Mouse (Mus musculus): ENCODE data around the gene Dctn2.

Gene Dctn2

DNA sequence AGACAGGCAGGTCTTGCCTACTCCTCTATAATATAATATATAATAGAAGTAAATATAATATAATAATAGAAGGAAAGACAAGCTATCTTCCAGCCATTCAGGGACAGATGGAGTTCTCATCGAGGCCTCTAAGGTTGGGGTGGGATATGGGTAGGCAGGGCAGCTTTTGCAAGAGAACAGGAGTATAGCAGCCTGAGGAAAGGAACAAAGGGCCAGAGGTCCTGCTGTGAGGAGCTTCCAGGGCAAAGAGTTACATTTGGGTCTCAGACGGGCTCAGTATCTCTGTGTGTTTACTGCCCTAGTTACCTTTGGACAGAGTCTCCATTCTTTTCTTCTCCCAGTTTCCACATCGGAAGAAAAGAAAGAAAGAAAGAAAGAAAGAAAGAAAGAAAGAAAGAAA lies 2.5 kb upstream of the Dctn2 start:
- DNase-seq (ENCODE audit: low spot score), result no peak

- no peak for DNase-seq (ENCODE audit: low spot score)
Observed at GRCm38 (mm10) chr10:127264336-127264735, 1.8 kb upstream of the Dctn2 start.

DNA sequence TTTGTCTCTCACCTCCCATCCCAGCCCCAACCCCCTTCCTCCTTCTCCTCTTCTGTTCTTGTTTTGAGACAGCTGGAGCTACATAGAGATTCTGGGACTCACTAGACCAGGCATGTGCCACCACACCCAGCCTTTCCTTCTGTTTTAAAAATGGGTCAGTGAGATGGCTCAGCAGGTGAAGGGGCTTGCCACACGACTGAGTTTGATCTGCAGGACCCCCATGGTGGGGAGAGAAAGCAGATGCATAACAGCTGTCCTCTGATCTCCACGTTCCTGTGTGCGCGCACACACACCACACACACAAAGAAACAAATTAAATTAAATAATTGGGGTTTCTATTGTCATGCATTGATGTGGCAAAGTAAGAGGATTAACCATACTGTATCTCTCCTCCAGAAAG lies 1.2 kb upstream of the Dctn2 start:
- DNase-seq (ENCODE audit: low spot score), result no peak

DNA sequence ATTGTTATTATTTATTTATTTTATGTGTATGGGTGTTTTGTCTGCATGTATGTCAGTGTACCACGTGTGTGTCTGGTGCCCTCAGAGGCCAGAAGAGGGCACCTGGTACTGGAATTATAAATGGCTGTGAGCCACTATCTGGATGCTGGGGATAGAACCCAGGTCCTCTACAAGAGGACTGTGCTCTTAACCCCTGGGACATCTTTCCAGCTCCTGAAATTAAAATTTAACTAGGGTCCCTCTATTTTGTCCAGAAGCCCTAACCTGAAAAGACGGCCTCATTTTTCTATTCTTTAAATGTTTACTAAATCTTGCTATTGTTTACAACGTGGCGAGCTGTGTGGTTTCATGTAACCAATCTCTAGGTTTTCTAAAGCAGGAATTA lies 449 bp upstream of the Dctn2 start:
- DNase-seq (ENCODE audit: low spot score), result no peak

DNA sequence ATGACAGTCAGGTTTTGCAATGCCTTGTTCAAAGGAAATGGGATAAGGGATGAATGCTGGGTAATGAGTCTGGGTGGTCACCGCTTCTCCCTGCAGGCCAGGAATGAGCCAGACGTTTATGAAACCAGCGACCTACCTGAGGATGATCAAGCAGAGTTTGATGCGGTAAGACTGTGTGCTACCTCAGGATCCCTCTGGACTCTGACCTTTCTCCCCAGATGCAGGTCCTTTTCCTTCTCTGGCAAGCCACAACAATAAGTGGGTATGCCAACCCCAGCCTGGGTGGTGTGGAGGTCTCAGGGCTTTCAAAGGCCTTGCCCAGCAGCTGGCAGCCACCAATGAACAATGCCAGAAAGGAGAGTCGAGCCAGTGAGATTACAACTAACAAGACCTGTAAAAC lies 1.1 kb downstream of the Dctn2 start:
- DNase-seq (ENCODE audit: low spot score), result no peak

DNA sequence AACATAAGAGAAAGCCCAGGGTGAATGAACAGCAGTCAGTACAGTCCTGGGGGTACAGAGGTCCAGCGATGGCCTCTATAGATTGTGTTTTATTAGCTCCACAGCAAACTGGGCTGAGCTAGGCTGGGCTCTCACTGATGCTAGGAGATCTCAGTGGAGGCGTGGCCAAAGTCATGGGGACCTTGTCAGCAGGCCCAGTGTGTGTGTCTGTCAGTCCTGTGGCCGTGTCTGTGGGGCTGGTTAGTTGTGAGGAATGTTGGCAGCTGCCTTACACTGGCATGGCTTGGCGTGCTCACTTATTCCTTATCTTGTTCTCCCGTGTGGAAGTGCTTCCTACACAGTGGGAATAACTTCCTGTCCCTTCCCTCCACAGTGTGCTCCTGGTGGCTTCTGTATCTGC lies 2.2 kb downstream of the Dctn2 start:
- DNase-seq (ENCODE audit: low spot score), result no peak

DNA sequence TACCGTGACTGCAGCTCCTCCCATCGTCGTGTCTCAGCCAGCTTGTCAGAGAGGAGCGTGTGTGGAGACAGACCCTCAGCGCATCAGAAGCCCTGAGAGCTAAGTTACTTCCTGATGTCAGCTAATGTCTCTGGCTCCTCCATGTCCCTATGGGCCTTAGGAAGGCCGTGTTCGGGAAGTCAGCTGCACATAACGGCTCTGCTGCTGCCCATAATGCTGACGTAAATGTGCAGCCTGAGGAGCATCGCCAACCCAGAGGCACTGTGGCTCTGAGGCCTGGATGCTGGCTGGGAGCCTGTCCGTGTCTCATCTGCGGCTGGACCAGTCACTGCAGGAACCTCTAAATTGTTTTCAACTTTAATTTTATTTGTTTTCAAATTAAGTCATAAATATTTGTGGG lies 2.9 kb downstream of the Dctn2 start:
- no peak for DNase-seq (ENCODE audit: low spot score)

- DNase-seq (ENCODE audit: low spot score), result no peak
Observed at GRCm38 (mm10) chr10:127269884-127270283, 3.7 kb downstream of the Dctn2 start.

DNA sequence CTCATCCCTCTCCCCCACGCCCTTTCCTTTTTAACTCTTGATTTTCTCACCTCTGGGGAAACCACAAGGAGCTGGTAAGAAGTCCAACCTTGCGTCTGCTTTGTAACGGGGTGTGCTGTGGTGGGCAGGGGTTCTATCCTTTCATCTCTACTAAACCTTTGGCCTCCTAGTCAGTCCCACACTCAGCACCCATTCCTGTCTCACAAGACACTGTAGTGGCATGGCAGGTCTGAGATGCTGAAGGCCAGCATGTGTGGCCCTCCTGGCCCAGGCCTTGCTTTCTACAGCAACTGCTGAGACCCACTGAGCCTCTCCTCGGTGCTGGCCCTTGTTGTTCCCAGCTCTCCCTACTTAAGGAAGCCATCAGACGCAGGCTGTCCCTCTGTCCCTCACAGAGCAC lies 6.2 kb downstream of the Dctn2 start:
- no peak for DNase-seq (ENCODE audit: low spot score)

DNA sequence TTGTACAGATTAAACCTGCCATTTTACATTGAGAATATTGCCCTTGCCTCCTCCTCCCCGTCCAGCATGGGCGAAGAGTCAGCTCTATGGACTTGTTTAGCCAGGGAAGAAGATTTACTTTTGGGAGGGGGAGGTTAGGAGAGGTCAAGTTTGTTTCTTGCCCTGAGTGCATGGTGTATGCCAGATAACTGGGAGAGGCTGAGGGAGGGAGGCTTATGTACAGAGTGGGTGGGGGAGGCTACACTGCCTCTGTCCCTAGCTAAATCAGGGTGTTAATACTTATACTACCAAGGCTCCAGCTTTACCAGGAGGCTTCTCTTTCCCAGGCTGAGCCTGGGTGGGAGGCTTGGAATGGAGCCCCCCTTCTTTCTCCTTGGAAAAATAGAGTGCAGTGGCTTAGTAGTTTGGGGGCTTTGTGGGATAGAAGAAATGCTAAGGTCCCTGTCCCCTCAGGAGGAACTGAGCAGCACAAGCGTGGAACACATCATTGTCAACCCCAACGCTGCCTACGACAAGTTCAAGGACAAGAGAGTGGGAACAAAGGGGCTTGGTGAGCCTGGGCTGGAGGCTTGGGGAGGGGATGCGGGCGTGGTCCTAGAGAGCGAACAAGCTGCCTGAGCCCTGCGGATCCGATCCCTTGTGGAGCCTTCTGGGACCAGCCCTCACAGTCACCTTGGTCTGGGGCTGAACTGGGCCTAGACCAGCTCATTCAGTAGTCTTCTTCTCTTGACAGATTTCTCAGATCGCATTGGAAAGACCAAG lies 8.3 kb downstream of the Dctn2 start:
- no peak for DNase-seq (ENCODE audit: low spot score)

- no peak for DNase-seq (ENCODE audit: low spot score)
Observed at GRCm38 (mm10) chr10:127279730-127280129, 13.6 kb downstream of the Dctn2 start.

DNA sequence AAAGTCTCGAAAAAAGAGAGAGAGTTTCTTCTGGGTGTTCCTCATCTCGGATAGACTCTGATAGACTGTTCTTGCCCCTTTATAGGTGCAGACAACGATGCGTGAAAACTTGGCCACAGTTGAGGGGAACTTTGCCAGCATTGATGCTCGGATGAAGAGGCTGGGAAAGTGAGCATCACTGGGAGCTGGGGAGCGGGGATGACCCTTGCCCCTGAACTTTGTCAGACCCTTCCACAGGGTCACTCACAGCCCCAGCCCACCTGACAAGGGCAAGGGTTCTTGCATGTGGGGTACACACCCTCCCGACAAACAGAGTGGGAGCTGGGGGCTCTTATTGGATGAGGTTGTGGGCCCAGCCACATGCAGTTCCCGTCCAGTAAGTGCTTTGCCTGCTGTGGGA lies 15.1 kb downstream of the Dctn2 start:
- DNase-seq (ENCODE audit: low spot score), result no peak

DNA sequence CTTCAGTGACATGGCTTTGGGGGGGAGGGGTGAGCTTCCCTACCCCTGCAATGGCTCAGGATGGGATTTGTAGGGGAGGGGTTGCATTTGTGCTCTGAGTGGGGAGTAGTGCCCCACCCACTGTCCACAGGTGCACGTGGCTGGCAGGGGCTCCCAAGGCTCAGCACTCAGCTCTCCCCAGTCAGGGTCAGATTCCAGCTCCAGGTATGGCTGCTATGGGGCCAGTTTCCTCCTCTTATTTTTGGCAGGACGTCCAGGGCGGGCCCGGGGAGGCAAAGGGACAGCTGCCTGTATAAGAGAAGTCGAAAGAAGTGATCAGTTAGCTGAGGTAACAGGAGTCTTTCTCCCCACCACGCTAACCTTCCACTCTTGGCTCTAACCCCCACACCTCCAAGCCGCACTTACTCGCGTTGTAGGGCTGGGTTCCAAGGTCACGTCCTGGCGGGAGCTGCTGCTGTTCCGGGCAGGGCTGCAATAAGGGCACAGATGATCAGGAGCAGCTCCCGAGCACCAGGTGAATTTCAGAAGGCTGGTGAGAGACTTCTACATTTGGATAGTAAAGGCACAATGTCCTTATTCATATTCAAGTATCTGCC lies 16.6 kb downstream of the Dctn2 start:
- DNase-seq (ENCODE audit: low spot score), result no peak

DNA sequence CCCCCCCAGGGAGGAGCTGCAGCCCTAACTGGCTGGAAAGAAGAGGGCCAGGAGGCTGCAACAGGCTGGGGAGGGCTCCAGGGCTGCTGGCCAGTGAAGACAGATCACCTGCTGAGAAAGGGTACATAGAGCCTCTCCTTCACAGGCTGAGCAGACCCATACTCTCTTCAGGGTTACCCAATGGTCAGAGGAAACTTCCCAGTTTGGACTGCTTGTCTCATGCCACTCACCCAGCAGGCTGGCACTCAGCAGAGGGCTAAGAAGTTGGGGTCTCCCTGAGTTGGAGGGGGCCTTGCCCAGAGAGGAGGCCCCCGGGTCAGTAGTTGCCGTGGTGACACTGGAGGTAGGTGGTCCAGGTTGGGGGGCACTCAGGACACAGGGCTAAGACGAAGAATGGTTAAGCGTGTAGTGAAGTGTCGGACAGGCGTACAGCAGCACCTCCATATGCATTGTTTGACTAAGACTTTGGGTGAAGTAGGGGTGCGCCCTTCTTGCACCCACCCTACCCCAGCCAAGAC lies 18.0 kb downstream of the Dctn2 start:
- DNase-seq (ENCODE audit: low spot score), result no peak

DNA sequence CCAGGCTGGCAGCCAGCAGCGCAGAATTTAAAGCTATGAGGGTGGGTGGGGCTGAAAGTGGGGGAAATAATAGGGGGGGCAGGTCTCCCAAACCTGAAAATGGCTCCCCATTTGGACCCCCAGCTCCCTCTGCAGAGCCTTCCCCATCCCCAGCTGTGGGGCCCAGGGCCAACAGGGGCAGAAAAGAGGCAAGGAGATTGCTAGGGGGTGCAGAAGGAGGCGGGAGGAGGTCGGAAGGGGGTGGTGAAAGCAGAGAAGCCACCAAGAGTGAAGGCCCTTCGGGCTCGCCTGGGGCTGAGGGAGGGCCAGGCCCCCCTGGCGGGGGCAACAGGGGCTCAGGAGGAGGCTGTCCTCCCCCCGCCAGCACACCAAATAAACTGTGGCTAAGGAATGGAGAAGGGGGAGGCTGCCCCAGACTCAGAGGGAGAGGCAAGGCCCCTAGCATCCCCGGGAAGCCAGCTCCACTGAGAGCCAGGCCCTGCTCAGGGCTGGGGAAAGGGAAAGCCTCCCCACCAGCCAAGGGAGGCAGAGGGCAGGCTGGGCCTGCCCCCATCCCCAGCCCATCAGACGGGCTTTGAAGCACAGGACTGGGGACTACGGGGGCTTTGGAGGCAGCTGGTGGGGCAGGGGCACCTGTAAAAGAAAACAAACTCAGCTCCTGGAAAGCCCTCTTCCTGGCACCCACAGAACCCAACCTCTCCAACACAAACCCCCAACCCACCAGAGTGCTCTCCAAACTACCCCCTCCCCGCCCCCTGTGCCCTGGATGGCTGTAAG lies 18.7 kb downstream of the Dctn2 start:
- no peak for DNase-seq (ENCODE audit: low spot score)

DNA sequence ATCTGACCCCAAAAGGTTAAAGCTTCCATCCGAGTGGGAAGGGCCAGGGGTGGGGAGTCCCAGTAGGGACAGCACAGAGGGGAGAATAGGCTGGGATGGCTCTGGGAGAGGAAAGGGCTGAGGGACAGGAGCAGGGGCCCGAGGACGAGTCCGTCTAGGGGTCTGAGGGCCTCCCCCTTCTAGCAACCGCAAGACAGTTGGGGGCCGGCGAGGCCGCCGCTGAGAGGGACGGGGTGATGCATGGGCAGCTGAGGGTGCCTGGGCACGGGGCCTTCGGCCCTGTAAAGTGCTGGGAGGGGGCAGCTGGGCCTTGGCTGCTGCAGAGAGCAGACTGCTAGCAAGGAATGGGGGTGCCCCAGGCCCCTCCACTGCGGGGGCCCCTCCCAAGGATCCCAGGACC lies 19.5 kb downstream of the Dctn2 start:
- DNase-seq (ENCODE audit: low spot score), result no peak

GRCm38 (mm10) chr10:127286194-127286593 lies 20.0 kb downstream of the Dctn2 start:
- DNase-seq (ENCODE audit: low spot score), result no peak

GRCm38 (mm10) chr10:127286730-127287129 lies 20.6 kb downstream of the Dctn2 start:
- no peak for DNase-seq (ENCODE audit: low spot score)

- no peak for DNase-seq (ENCODE audit: low spot score)
Observed at GRCm38 (mm10) chr10:127287271-127287935, 21.2 kb downstream of the Dctn2 start.

- no peak for DNase-seq (ENCODE audit: low spot score)
Observed at GRCm38 (mm10) chr10:127287936-127288293, 21.7 kb downstream of the Dctn2 start.

GRCm38 (mm10) chr10:127288328-127288799 lies 22.2 kb downstream of the Dctn2 start:
- DNase-seq (ENCODE audit: low spot score), result peak; percentile 58

DNA sequence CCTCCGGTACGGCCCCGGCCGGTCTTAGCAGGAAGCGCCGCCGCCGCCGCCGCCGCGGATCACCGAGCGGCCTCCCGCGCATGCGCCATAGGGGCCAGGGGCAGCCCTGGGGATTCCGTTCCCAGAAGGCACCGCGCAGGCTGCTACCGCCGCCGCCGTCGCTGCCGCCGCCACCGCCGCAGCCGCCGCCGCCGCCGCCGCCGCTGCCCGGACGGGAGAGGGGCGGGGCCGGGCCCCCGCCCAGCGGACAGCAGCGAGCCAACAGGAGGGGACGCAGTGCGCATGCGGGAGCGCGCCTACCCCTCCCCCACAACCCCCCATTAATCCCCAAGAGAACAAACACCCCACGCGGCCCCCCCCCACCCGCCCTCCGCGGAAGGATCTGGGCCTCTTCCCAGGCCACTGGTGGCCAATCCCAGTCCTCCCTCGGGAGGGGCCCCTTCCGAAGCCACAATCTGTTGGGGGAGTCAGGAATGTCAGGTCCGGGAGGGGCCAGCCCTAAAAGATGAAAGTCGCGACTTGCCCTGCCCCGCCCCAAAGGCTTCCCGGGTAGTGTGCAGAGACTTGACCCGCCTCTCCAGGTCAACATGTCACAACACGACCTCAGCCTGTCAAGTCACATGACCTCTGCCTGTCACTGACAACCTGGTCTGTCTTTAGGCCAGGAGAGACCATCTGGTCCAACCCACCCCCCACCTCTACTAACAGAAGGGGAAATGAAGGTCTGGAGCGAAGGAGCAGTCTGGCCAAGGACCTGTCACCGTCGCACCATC lies 22.8 kb downstream of the Dctn2 start, which contains the start of gene Mbd6:
Gene Mbd6, minus strand, starts transcription at position 219 of the 773 bp plus-strand sequence.
- peak; percentile 87 for DNase-seq (ENCODE audit: low spot score)
